Mouse (Mus musculus) midbrain, embryonic 11.5 days (tissue): ENCODE measurements around the gene Inhba. TPM values are rescaled to one million over a fixed set of nuclear protein-coding genes. Genes with fewer than 3 reads are reported as not detected.

Experiments used
- ATAC-seq: fragments of 200-750 bp; cut with Nextera tagmentation; 2 replicates; pipeline ENCODE4 v1.8.0; 2017; ENCODE audit warnings: moderate TSS enrichment, moderate library complexity; ENCODE audit not compliant: low FRiP score
- DNase-seq: peaks from one replicate; pipeline ENCODE4 v3.0.0; 2015; ENCODE audit warnings: low spot score; ENCODE audit errors: missing footprints
- H3K27ac ChIP-seq: fragments of 300-500 bp; sonication (generic); 2 replicates; pipeline ENCODE4 v1.5.1; 2014; ENCODE audit warnings: low read depth, low read length
- H3K27me3 ChIP-seq: fragments of 300-500 bp; sonication (generic); 2 replicates; pipeline ENCODE4 v1.6.1; 2014; ENCODE audit warnings: mild to moderate bottlenecking, low read length, moderate library complexity, mixed read lengths; ENCODE audit not compliant: control insufficient read depth, insufficient read depth
- H3K36me3 ChIP-seq: fragments of 300-500 bp; sonication (generic); 2 replicates; pipeline ENCODE4 v1.6.1; 2014; ENCODE audit warnings: mild to moderate bottlenecking, low read length, moderate library complexity, mixed read lengths; ENCODE audit not compliant: control insufficient read depth, insufficient read depth
- H3K4me1 ChIP-seq: fragments of 300-500 bp; sonication (generic); 2 replicates; pipeline ENCODE4 v1.6.1; 2014; ENCODE audit warnings: low read length; ENCODE audit not compliant: control insufficient read depth, insufficient read depth
- H3K4me2 ChIP-seq: fragments of 300-500 bp; sonication (generic); 2 replicates; pipeline ENCODE4 v1.6.1; 2014; ENCODE audit warnings: mild to moderate bottlenecking, moderate library complexity
- H3K4me3 ChIP-seq: fragments of 300-500 bp; sonication (generic); 2 replicates; pipeline ENCODE4 v1.5.1; 2014; ENCODE audit warnings: low read depth, low read length
- H3K9ac ChIP-seq: fragments of 300-500 bp; sonication (generic); 2 replicates; pipeline ENCODE4 v1.6.1; 2014; ENCODE audit warnings: low read length
- H3K9me3 ChIP-seq: fragments of 300-500 bp; sonication (generic); 2 replicates; pipeline ENCODE4 v1.6.1; 2016; ENCODE audit warnings: low read length; ENCODE audit not compliant: control insufficient read depth
- WGBS: fragments of 180-500 bp; shearing (Covaris S2); extraction: QIAGEN DNeasy Blood & Tissue Kit; methylation state at CpG from one replicate; pipeline ENCODE4 v1.1.7; 2014; 5-methylcytosine and 5-hydroxymethylcytosine counted together
- polyA plus RNA-seq: library from polyadenylated mRNA; unstranded; fragments of >200 nt; fragmentation: Nextera tagmentation; extraction: Ambion mirVana; gene quantifications from 2 replicates; pipeline ENCODE4 v1.2.1, GENCODE M21; 2014

Gene Inhba
- polyA plus RNA-seq, 1 experiment from 2014 or later: 0.14 TPM

- H3K27me3 ChIP-seq: peaks cover 13% of the 10 kb centered on the region
- 79% methylated on average over 3 of the region's 3 CpGs for WGBS
These were observed 7.3 kb downstream of the Inhba start for GRCm38 (mm10) chr13:16018807-16019510.

GRCm38 (mm10) chr13:16020659-16021058 is 9.0 kb downstream of the Inhba start:
- Histone ChIP-seq H3K27ac (no peak overlapping the region), H3K9me3 (no peaks in the 10 kb centered on the region), H3K4me1 (peaks cover 10% of the 10 kb centered on the region; the same call in 1 of the 2 replicates), H3K9ac (no peak overlapping the region), H3K4me3 (no peak overlapping the region), H3K36me3 (no peaks in the 10 kb centered on the region), H3K4me2 (no peak overlapping the region), H3K27me3 (peaks cover 13% of the 10 kb centered on the region)
- peak; percentile 94 for DNase-seq
- ATAC-seq: peak; percentile 22; the same call in 1 of the 2 replicates
- 0% methylated on average over 1 of the region's 1 CpGs for WGBS

More at GRCm38 (mm10) chr13:16018807-16019510, 7.3 kb downstream of the Inhba start:
- Histone ChIP-seq H3K9ac (no peak overlapping the region), H3K4me2 (no peak overlapping the region), H3K4me3 (no peak overlapping the region), H3K27ac (no peak overlapping the region), H3K4me1 (peaks cover 10% of the 10 kb centered on the region; the same call in 1 of the 2 replicates), H3K9me3 (no peaks in the 10 kb centered on the region), H3K36me3 (no peaks in the 10 kb centered on the region)
- no peak for ATAC-seq
- no peak for DNase-seq

GRCm38 (mm10) chr13:16021181-16021580 is 9.5 kb downstream of the Inhba start:
- Histone ChIP-seq H3K9ac (no peak overlapping the region), H3K27me3 (peaks cover 13% of the 10 kb centered on the region), H3K4me3 (no peak overlapping the region), H3K36me3 (no peaks in the 10 kb centered on the region), H3K9me3 (no peaks in the 10 kb centered on the region), H3K27ac (no peak overlapping the region), H3K4me2 (no peak overlapping the region), H3K4me1 (peaks cover 6% of the 10 kb centered on the region; the same call in 1 of the 2 replicates)
- DNase-seq: no peak
- WGBS: 64% methylated on average over 6 of the region's 6 CpGs
- no peak for ATAC-seq

GRCm38 (mm10) chr13:16021849-16022248 is 10.2 kb downstream of the Inhba start:
- DNase-seq: no peak
- 91% methylated on average over 7 of the region's 7 CpGs for WGBS
- no peak overlapping the region for H3K4me3 ChIP-seq
- H3K9me3 ChIP-seq: no peaks in the 10 kb centered on the region
- no peak for ATAC-seq
- H3K9ac ChIP-seq: no peak overlapping the region
- H3K27me3 ChIP-seq: peaks cover 13% of the 10 kb centered on the region
- H3K27ac ChIP-seq: no peak overlapping the region
- H3K4me2 ChIP-seq: no peak overlapping the region
- H3K4me1 ChIP-seq: peaks cover 6% of the 10 kb centered on the region; the same call in 1 of the 2 replicates
- H3K36me3 ChIP-seq: no peaks in the 10 kb centered on the region

- no peak for ATAC-seq
- no peaks in the 10 kb centered on the region for H3K36me3 ChIP-seq
- H3K4me3 ChIP-seq: no peak overlapping the region
- no peak overlapping the region for H3K4me2 ChIP-seq
- peaks cover 3% of the 10 kb centered on the region; the same call in 1 of the 2 replicates for H3K4me1 ChIP-seq
- WGBS: 94% methylated on average over 8 of the region's 8 CpGs
- H3K9me3 ChIP-seq: no peaks in the 10 kb centered on the region
- no peak overlapping the region for H3K27ac ChIP-seq
- H3K9ac ChIP-seq: no peak overlapping the region
- peaks cover 10% of the 10 kb centered on the region for H3K27me3 ChIP-seq
- no peak for DNase-seq
These were observed 10.9 kb downstream of the Inhba start for GRCm38 (mm10) chr13:16022536-16022935.

DNA sequence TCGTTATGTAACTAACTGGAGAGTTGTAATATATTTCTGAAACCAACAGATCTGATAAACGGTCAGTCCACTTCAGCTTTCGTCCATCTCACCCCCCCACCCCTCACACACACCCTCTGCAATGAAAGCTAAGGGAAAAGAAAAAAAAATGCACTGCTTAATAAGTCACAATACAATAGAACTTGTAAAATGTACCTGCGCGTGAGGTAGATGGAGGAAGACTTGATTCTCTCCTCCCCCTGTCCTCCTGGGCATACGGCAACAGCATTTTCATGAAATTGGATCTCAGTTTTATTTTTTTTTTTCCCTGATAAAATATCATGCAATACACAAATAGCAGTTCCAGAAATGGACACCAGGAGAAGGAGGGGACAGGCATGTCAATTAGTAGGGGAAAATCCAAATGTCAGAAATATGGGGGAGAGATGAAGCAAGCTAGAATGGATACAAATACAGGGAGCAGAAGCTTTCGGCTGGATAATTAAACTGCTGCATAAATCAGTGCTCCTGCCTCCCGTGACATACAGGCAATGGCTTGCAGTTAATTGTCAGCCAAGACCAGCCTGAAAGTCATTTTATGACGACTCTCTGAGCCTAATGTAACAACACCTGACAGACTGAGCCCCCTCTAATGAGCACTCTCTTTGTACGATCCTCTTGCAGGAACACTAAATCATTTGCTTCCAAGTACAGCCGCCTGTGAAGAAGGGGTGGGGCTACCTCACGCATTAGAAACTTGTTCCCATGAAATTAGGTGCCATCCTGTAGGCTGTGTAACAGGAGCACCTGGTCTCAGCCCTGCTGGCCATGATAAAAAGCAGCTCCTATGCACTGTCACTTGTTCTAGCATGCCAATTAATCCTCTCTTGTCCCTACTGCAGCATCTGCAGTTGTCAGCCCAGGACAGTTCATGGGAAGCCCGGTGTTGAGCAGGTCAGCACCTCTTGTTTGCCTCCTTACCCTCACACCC is 11.7 kb downstream of the Inhba start:
- no peaks in the 10 kb centered on the region for H3K4me1 ChIP-seq
- H3K9ac ChIP-seq: no peak overlapping the region
- no peaks in the 10 kb centered on the region for H3K36me3 ChIP-seq
- H3K27ac ChIP-seq: no peak overlapping the region
- peaks cover 3% of the 10 kb centered on the region; the same call in 1 of the 2 replicates for H3K27me3 ChIP-seq
- no peak for DNase-seq
- no peak overlapping the region for H3K4me3 ChIP-seq
- H3K4me2 ChIP-seq: no peak overlapping the region
- H3K9me3 ChIP-seq: no peaks in the 10 kb centered on the region
- ATAC-seq: 0 out of 2 replicates have a peak, but pooled peaks have one; percentile 50
- WGBS: 67% methylated on average over 13 of the region's 13 CpGs

DNA sequence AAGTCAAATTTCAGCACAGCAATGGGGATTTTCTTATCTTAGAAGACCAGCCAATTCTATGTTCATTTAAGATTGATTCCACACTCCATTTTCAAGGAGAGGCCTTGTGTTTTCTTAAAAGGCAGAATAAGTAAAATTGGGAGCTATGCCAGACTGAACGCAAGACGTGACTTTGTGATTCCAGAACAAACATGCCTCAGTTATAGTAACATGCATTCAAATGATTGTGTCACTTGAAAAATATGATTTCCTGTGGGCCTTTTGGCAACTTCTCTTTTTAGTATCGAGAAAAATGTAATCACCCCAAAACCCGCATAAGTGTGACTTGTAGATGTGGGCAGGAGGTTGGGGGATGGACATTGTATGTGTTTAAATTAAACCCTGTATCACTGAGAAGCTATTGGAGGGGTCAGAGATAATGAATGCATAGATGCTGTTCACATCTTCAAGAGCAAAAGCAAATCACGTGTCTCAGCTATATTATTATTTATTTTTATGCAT is 19.0 kb downstream of the Inhba start:
- Histone ChIP-seq H3K4me3 (no peak overlapping the region), H3K4me2 (no peak overlapping the region), H3K27ac (no peak overlapping the region), H3K9ac (no peak overlapping the region), H3K4me1 (no peaks in the 10 kb centered on the region), H3K9me3 (no peaks in the 10 kb centered on the region), H3K36me3 (no peaks in the 10 kb centered on the region), H3K27me3 (no peaks in the 10 kb centered on the region)
- DNase-seq (no peak), ATAC-seq (no peak)
- WGBS: 85% methylated on average over 5 of the region's 5 CpGs

DNA sequence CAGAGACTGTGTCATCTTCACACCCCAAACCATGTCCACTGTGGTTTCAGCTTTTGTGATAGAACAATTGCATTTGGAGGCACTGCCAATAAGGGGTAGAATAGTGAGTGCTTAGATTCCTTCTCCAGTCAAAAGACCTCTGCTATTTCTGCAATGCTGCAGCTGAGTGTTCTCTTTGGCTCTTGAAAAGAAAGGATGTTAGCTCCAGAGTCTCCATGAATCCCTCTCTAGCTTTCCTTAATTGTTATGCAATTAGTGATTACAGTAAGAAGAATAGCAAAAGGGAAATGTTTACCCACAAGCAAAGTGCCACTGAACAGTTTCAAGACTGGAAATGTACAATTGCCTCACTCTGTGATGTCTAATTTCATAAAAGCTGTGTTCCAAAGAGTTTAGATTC is 20.8 kb downstream of the Inhba start:
- Histone ChIP-seq H3K27ac (no peak overlapping the region), H3K9ac (no peak overlapping the region), H3K4me1 (no peaks in the 10 kb centered on the region), H3K4me3 (no peak overlapping the region), H3K9me3 (no peaks in the 10 kb centered on the region), H3K4me2 (no peak overlapping the region), H3K27me3 (no peaks in the 10 kb centered on the region), H3K36me3 (no peaks in the 10 kb centered on the region)
- no peak for ATAC-seq
- no peak for DNase-seq
